In genomic region chr7:12734904-12735303, GRCm38 (mm10) we compare ENCODE assay signal across 18 mouse cellular contexts. TPM values are rescaled to one million over a fixed set of nuclear protein-coding genes. Genes with fewer than 3 reads are reported as not detected.
DNase-seq lines count a peak whose midpoint lies in the region; ATAC-seq lines count a peak whose summit lies in the region.
"Had no signal": no experiment of that assay in that cellular context is flagged by ENCODE, and none has a peak within 500 bp of the region (broad histone marks: within the 10 kb centered on the region; RNA-seq: fewer than 3 reads in every experiment).

Gene Vmn2r56 (minus strand): TSS chr7:12735004.

- H3K4me2 ChIP-seq in heart, embryonic 12.5 days, result no peak within 1 kb of the TSS

- 42% methylated on average over 1 of the region's 1 CpGs for WGBS in heart, embryonic 12.5 days

- no peaks in the 10 kb centered on the region for H3K36me3 ChIP-seq in heart, embryonic 12.5 days
- H3K36me3 ChIP-seq: G1E had no signal

- ATAC-seq in heart, embryonic 12.5 days (ENCODE audit: insufficient number of reproducible peaks, low FRiP score), result no peak
- ATAC-seq: activated CD4-positive, CD25-positive, alpha-beta regulatory T cell, adult 4 months; CD4-positive, CD25-positive, alpha-beta regulatory T cell, adult 4 months; Patski had no signal

- H3K9me3 ChIP-seq in heart, embryonic 12.5 days (replicated peaks), result no peaks in the 10 kb centered on the region
- H3K9me3 ChIP-seq: G1E had no signal

- H3K4me3 ChIP-seq in heart, embryonic 12.5 days, result no peak within 1 kb of the TSS

- H3K27ac ChIP-seq in heart, embryonic 12.5 days (ENCODE audit: poor library complexity, severe bottlenecking), result no peak within 1 kb of the TSS

- no peak within 1 kb of the TSS for H3K9ac ChIP-seq in heart, embryonic 12.5 days

- no peaks in the 10 kb centered on the region for H3K27me3 ChIP-seq in heart, embryonic 12.5 days (replicated peaks)
- H3K27me3 ChIP-seq: Patski had no signal

- H3K4me1 ChIP-seq in heart, embryonic 12.5 days (replicated peaks), result no peaks in the 10 kb centered on the region

- DNase-seq in heart, adult 11 months, result peak; percentile 60
- DNase-seq: adrenal gland, adult 2 months; adrenal gland, adult 8-10 months; adrenal gland, postnatal 10 days; adrenal gland, postnatal 14 days; adrenal gland, postnatal 25 days; adrenal gland, postnatal 36 days; B cell, adult 2 months; cerebellum, adult 11 months; cerebellum, adult 11-12 months; cerebellum, adult 18-20 months; cerebellum, adult 2 months had no signal

RNA-seq across cellular contexts. Expression of gene Vmn2r56, which starts in this region (rescaled TPM):
- polyA plus RNA-seq in heart, embryonic 12.5 days (2016; fragmentation: Nextera tagmentation; extraction: Ambion mirVana), result not detected in 2 replicates
- polyA plus RNA-seq: adrenal gland, adult 2 months; C2C12; CD4-positive, CD25-positive, alpha-beta regulatory T cell, adult 4 months; G1E; Patski had no signal
